Mouse (Mus musculus) forebrain, embryonic 16.5 days (tissue): Measurements from ENCODE around the gene Fam19a2. TPM values are rescaled to one million over a fixed set of nuclear protein-coding genes. Genes with fewer than 3 reads are reported as not detected.

Experiments used
- ATAC-seq: fragments of 200-750 bp; cut with Nextera tagmentation; 2 replicates; pipeline ENCODE4 v1.8.0; 2017; ENCODE audit warnings: mild to moderate bottlenecking, moderate library complexity
- H3K27ac ChIP-seq: fragments of 300-500 bp; sonication (generic); 2 replicates; pipeline ENCODE4 v1.5.1; 2014; ENCODE audit warnings: low read length, control low read depth
- H3K27me3 ChIP-seq: fragments of 300-500 bp; sonication (generic); replicated peaks from 2 replicates; pipeline ENCODE4 v1.6.1; 2014; ENCODE audit warnings: low read length; ENCODE audit not compliant: control insufficient read depth, insufficient read depth
- H3K36me3 ChIP-seq: fragments of 300-500 bp; sonication (generic); 2 replicates; pipeline ENCODE4 v1.6.1; 2014; ENCODE audit not compliant: control insufficient read depth, insufficient read depth
- H3K4me1 ChIP-seq: fragments of 300-500 bp; sonication (generic); replicated peaks from 2 replicates; pipeline ENCODE4 v1.6.1; 2014; ENCODE audit warnings: low read length; ENCODE audit not compliant: control insufficient read depth, insufficient read depth
- H3K4me2 ChIP-seq: fragments of 300-500 bp; sonication (generic); 2 replicates; pipeline ENCODE4 v1.6.1; 2014; ENCODE audit warnings: mild to moderate bottlenecking, low read length, control low read depth
- H3K4me3 ChIP-seq: fragments of 300-500 bp; sonication (generic); replicated peaks from 2 replicates; pipeline ENCODE4 v1.5.1; 2014; ENCODE audit warnings: mild to moderate bottlenecking, low read length, control low read depth
- H3K9ac ChIP-seq: fragments of 300-500 bp; sonication (generic); replicated peaks from 2 replicates; pipeline ENCODE4 v1.6.1; 2014; ENCODE audit warnings: low read depth, low read length, control low read depth
- H3K9me3 ChIP-seq: fragments of 300-500 bp; sonication (generic); 2 replicates; pipeline ENCODE4 v1.6.1; 2016; ENCODE audit warnings: low read length; ENCODE audit not compliant: control insufficient read depth
- WGBS: fragments of 180-500 bp; shearing (Covaris S2); extraction: QIAGEN DNeasy Blood & Tissue Kit; methylation state at CpG from one replicate; pipeline ENCODE4 v1.1.7; 2014; 5-methylcytosine and 5-hydroxymethylcytosine counted together
- polyA plus RNA-seq: library from polyadenylated mRNA; unstranded; fragments of >200 nt; fragmentation: Nextera tagmentation; extraction: Ambion mirVana; gene quantifications from 2 replicates; pipeline ENCODE4 v1.2.1, GENCODE M21; 2015

The Fam19a2 gene
- polyA plus RNA-seq, 1 experiment from 2014 or later: 44.6 TPM

DNA sequence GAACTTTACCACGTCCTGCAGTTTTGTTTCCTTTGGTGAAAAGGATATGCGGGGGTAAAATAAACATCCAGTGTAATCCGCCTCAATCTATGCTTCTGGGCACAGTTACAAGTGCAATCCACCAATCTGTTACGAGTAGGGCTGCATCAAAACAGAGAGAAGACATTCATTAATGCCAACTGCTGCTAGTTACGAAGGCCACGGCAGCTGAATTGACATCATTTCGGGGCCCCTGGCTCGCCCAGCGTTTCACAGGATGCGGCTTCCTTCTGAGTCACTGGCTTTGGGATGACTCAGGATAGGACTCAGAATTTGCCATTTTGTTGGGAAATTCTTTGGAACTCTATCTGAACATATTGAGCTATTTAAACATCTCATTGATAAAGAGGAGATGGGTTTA, 4.8 kb downstream of the Fam19a2 start:
- peaks cover 12% of the 10 kb centered on the region for H3K4me1 ChIP-seq
- no peaks in the 10 kb centered on the region for H3K36me3 ChIP-seq
- H3K9me3 ChIP-seq: no peaks in the 10 kb centered on the region
- WGBS: 28% methylated on average over 10 of the region's 10 CpGs
- H3K27ac ChIP-seq: no peak overlapping the region
- H3K4me3 ChIP-seq: peak overlapping the region; percentile 16
- no peak overlapping the region for H3K9ac ChIP-seq
- peak overlapping the region; percentile 36 for H3K4me2 ChIP-seq
- no peaks in the 10 kb centered on the region for H3K27me3 ChIP-seq
- no peak for ATAC-seq

GRCm38 (mm10) chr10:123274554-123274953, 10.8 kb downstream of the Fam19a2 start:
- Histone ChIP-seq H3K9ac (no peak overlapping the region), H3K36me3 (no peaks in the 10 kb centered on the region), H3K4me2 (no peak overlapping the region), H3K4me3 (no peak overlapping the region), H3K9me3 (no peaks in the 10 kb centered on the region), H3K27me3 (no peaks in the 10 kb centered on the region), H3K27ac (no peak overlapping the region), H3K4me1 (no peaks in the 10 kb centered on the region)
- 80% methylated on average over 11 of the region's 11 CpGs for WGBS
- no peak for ATAC-seq

GRCm38 (mm10) chr10:123307300-123307699, 43.5 kb downstream of the Fam19a2 start:
- H3K4me3 ChIP-seq: no peak overlapping the region
- ATAC-seq: peak; percentile 79
- no peaks in the 10 kb centered on the region for H3K9me3 ChIP-seq
- H3K27ac ChIP-seq: no peak overlapping the region
- H3K4me2 ChIP-seq: no peak overlapping the region
- H3K9ac ChIP-seq: no peak overlapping the region
- H3K4me1 ChIP-seq: 0 out of 2 replicates have a peak, but pooled peaks cover 2% of the 10 kb centered on the region
- H3K27me3 ChIP-seq: no peaks in the 10 kb centered on the region
- H3K36me3 ChIP-seq: no peaks in the 10 kb centered on the region

DNA sequence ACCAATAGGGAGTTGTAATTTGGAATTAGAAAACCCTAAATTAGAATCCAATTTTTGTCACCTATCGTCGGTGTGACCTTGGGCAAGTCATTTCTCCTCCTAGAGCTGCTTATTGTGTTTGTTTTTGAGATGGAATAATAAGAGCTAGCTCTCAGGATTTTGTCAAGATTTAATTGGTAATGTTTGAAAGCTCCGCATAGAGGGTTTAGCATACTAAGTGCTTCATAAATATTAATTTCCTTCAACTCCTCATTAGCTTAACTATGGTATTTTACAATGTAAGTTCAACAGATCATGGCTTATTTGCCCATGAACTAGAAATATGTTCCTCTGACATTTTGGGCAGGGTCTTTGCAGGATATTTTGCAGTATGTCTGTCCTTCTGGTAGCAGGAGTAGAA, 62.5 kb downstream of the Fam19a2 start:
- Histone ChIP-seq H3K27me3 (no peaks in the 10 kb centered on the region), H3K4me3 (no peak overlapping the region), H3K4me2 (no peak overlapping the region), H3K4me1 (peaks cover 4% of the 10 kb centered on the region; the same call in 1 of the 2 replicates), H3K9me3 (no peaks in the 10 kb centered on the region), H3K36me3 (no peaks in the 10 kb centered on the region), H3K27ac (no peak overlapping the region), H3K9ac (no peak overlapping the region)
- no peak for ATAC-seq
- 34% methylated on average over 3 of the region's 3 CpGs for WGBS

DNA sequence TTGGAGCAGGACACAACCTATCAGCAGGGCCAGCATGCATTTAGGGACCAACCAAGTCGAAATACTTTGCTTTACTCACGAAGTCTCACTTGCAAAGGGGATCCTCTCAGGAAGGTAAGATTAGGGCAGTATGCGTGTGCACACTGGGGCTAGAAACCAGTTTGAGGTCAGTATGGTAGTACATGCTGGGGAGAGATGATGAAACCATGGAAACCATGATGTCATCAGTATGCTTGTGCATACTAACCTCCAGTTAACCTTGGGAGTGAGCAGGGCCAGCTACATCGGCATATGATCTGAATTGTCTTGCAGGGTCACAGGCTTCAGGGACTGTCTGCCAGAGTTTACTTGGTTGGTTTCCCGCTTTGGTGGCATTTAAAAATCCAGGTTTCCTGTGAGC, 77.5 kb downstream of the Fam19a2 start:
- H3K4me2 ChIP-seq: no peak overlapping the region
- H3K9me3 ChIP-seq: no peaks in the 10 kb centered on the region
- no peaks in the 10 kb centered on the region for H3K4me1 ChIP-seq
- H3K4me3 ChIP-seq: no peak overlapping the region
- WGBS: 80% methylated on average over 5 of the region's 5 CpGs
- H3K36me3 ChIP-seq: no peaks in the 10 kb centered on the region
- no peak overlapping the region for H3K27ac ChIP-seq
- no peak for ATAC-seq
- H3K9ac ChIP-seq: no peak overlapping the region
- H3K27me3 ChIP-seq: no peaks in the 10 kb centered on the region

GRCm38 (mm10) chr10:123342591-123343236, 78.9 kb downstream of the Fam19a2 start:
- Histone ChIP-seq H3K36me3 (no peaks in the 10 kb centered on the region), H3K4me3 (no peak overlapping the region), H3K27me3 (no peaks in the 10 kb centered on the region), H3K4me2 (no peak overlapping the region), H3K9me3 (no peaks in the 10 kb centered on the region), H3K4me1 (no peaks in the 10 kb centered on the region), H3K27ac (no peak overlapping the region), H3K9ac (no peak overlapping the region)
- peak; percentile 20; the same call in 1 of the 2 replicates for ATAC-seq
- 25% methylated on average over 5 of the region's 5 CpGs for WGBS

GRCm38 (mm10) chr10:123346301-123346700, 82.5 kb downstream of the Fam19a2 start:
- 96% methylated on average over 8 of the region's 8 CpGs for WGBS

GRCm38 (mm10) chr10:123353667-123354066, 89.9 kb downstream of the Fam19a2 start:
- 81% methylated on average over 5 of the region's 5 CpGs for WGBS

More at GRCm38 (mm10) chr10:123346301-123346700, 82.5 kb downstream of the Fam19a2 start:
- no peak overlapping the region for H3K27ac ChIP-seq
- H3K4me1 ChIP-seq: no peaks in the 10 kb centered on the region
- H3K36me3 ChIP-seq: no peaks in the 10 kb centered on the region
- H3K4me3 ChIP-seq: no peak overlapping the region
- no peaks in the 10 kb centered on the region for H3K9me3 ChIP-seq
- no peak overlapping the region for H3K4me2 ChIP-seq
- no peak for ATAC-seq
- no peaks in the 10 kb centered on the region for H3K27me3 ChIP-seq
- no peak overlapping the region for H3K9ac ChIP-seq

DNA sequence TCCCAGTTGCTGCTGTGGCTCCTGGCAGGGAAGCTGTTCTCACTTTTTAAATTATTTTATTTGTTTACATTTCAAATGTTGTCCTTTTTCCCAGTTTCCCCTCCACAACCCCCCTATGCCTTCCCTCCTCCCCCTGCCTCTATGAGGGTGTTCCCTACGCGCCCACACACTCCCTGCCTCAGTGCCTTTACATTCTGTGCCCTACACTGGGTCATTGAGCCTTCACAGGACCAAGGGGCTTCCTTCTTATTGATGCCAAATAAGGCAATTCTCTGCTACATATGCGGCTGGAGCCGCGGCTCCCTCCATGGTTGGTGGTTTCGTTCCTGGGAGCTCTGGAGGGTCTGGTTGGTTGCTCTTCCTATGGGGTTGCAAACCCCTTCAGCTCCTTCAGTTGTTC, 93.2 kb downstream of the Fam19a2 start:
- 94% methylated on average over 6 of the region's 6 CpGs for WGBS
- no peak overlapping the region for H3K4me3 ChIP-seq
- H3K9me3 ChIP-seq: no peaks in the 10 kb centered on the region
- no peak for ATAC-seq
- no peaks in the 10 kb centered on the region for H3K4me1 ChIP-seq
- H3K27ac ChIP-seq: no peak overlapping the region
- no peak overlapping the region for H3K9ac ChIP-seq
- no peaks in the 10 kb centered on the region for H3K27me3 ChIP-seq
- H3K36me3 ChIP-seq: no peaks in the 10 kb centered on the region
- no peak overlapping the region for H3K4me2 ChIP-seq

More at GRCm38 (mm10) chr10:123353667-123354066, 89.9 kb downstream of the Fam19a2 start:
- H3K4me2 ChIP-seq: no peak overlapping the region
- H3K27ac ChIP-seq: no peak overlapping the region
- H3K9ac ChIP-seq: no peak overlapping the region
- no peaks in the 10 kb centered on the region for H3K9me3 ChIP-seq
- ATAC-seq: no peak
- H3K36me3 ChIP-seq: no peaks in the 10 kb centered on the region
- no peaks in the 10 kb centered on the region for H3K4me1 ChIP-seq
- H3K27me3 ChIP-seq: no peaks in the 10 kb centered on the region
- no peak overlapping the region for H3K4me3 ChIP-seq

DNA sequence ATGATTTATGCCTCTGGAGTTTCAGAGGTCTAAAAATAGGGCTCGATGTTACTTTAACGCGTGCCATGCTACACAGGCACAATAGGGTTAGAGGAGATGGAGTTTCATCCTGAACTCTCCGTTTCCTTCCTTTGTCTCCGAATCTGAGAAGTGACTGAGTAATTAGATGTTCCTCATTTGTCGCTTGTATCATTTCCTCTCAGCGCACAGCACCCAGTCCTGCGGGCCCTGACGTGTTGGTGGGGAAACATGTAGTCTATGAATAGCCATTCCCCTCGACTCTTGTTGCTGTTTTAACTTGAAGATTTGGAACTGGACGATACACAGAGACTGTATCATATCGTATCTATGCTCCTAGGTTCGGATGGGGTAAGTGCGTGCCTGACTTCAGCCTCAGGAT, 96.7 kb downstream of the Fam19a2 start:
- H3K4me2 ChIP-seq: no peak overlapping the region
- WGBS: 81% methylated on average over 14 of the region's 14 CpGs
- no peaks in the 10 kb centered on the region for H3K36me3 ChIP-seq
- no peak overlapping the region for H3K4me3 ChIP-seq
- H3K9ac ChIP-seq: no peak overlapping the region
- ATAC-seq: no peak
- no peaks in the 10 kb centered on the region for H3K4me1 ChIP-seq
- H3K9me3 ChIP-seq: no peaks in the 10 kb centered on the region
- H3K27me3 ChIP-seq: no peaks in the 10 kb centered on the region
- no peak overlapping the region for H3K27ac ChIP-seq
